Comparison of ENCODE assay signal across 22 mouse cellular contexts in the genomic region with DNA sequence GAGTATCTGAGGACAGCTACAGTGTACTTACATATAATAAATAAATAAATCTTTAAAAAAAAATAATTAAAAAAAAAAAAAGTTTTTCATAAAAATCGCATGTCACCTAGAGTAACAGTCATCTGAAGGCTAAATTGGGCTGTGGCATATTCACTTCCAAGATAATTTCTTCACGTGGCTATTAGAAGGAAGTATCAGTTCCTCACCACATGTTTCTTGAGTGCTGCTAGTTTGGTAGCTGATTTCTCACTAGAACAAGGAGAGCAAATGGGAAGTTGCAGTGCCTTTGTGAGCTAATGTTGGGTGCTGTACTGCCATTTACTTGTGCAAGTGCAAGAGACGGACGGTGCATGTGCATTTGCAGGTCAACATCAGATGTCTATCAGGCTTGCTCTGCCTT. TPM values are rescaled to one million over a fixed set of nuclear protein-coding genes. Genes with fewer than 3 reads are reported as not detected.
DNase-seq lines count a peak whose midpoint lies in the region; ATAC-seq and TF ChIP-seq lines count a peak whose summit lies in the region.
"Had no signal": no experiment of that assay in that cellular context is flagged by ENCODE, and none has a peak within 500 bp of the region (broad histone marks: within the 10 kb centered on the region; RNA-seq: fewer than 3 reads in every experiment).

No protein-coding gene starts in this region.

- TF ChIP-seq POLR2A in liver, adult 2 months (IDR thresholded peaks at IDR 0.05; ENCODE audit: extremely low read depth, insufficient read depth, low read length): no peak
- no peak for TF ChIP-seq POLR2A in kidney, adult 2 months (IDR thresholded peaks at IDR 0.05; ENCODE audit: low read depth, low read length)

- no peak overlapping the region for H3K4me3 ChIP-seq in liver, adult 2 months (ENCODE audit: insufficient read depth, low read depth, low read length)
- H3K4me3 ChIP-seq in liver, postnatal 0 days (ENCODE audit: low read depth, low read length): no peak overlapping the region
- no peak overlapping the region for H3K4me3 ChIP-seq in kidney, adult 2 months (ENCODE audit: insufficient read depth, low read depth, low read length)
- H3K4me3 ChIP-seq: embryonic facial prominence, embryonic 12.5 days; heart, adult 2 months; intestine, embryonic 15.5 days; left cerebral cortex, adult 2 months; lung, embryonic 15.5 days; myocyte had no signal

- DNase-seq in liver, adult 2 months (ENCODE audit: extremely low read depth, low read depth, low spot score): peak; percentile 33
- no peak for DNase-seq in liver
- DNase-seq in liver, postnatal 0 days: no peak
- DNase-seq in natural killer cell, adult 2 months (ENCODE audit: low spot score in 2 of 2): no peak
- no peak for DNase-seq in kidney, adult 2 months
- no peak for DNase-seq in ovary, postnatal 36 days (ENCODE audit: low spot score)
- DNase-seq: B cell, adult 2 months; cerebellum, adult 18-20 months; cerebellum, postnatal 36 days; heart, adult 2 months; heart, postnatal 10 days; right cerebral cortex, adult 18-20 months had no signal

- no peak overlapping the region for H3K4me2 ChIP-seq in liver, postnatal 0 days (ENCODE audit: low read depth, low read length)
- H3K4me2 ChIP-seq: embryonic facial prominence, embryonic 12.5 days; hindbrain, embryonic 14.5 days; intestine, embryonic 15.5 days; lung, embryonic 15.5 days; midbrain, embryonic 11.5 days had no signal

- TF ChIP-seq CTCF in liver, adult 2 months (IDR thresholded peaks at IDR 0.05; ENCODE audit: low read depth, low read length): no peak
- TF ChIP-seq CTCF in liver, postnatal 0 days (IDR thresholded peaks at IDR 0.05; ENCODE audit: low read depth): no peak
- no peak for TF ChIP-seq CTCF in kidney, adult 2 months (conservative IDR thresholded peaks at IDR 0.05; ENCODE audit: insufficient read depth, insufficient read length, low read depth, low read length)

- H3K9me3 ChIP-seq in liver, postnatal 0 days (ENCODE audit: low read length): no peaks in the 10 kb centered on the region
- H3K9me3 ChIP-seq: embryonic facial prominence, embryonic 12.5 days; intestine, embryonic 15.5 days; lung, embryonic 15.5 days had no signal

- peaks cover 4% of the 10 kb centered on the region; the same call in 1 of the 2 replicates for H3K79me2 ChIP-seq in liver, adult 2 months (ENCODE audit: control insufficient read depth, insufficient read depth, low read length)

- H3K36me3 ChIP-seq in liver, adult 2 months (ENCODE audit: control insufficient read depth, insufficient read depth, low read length): peaks cover 15% of the 10 kb centered on the region
- H3K36me3 ChIP-seq in liver, postnatal 0 days (replicated peaks; ENCODE audit: insufficient read depth, low read length): peaks cover 20% of the 10 kb centered on the region
- H3K36me3 ChIP-seq in kidney, adult 2 months (ENCODE audit: control insufficient read depth, insufficient read depth, low read length): no peaks in the 10 kb centered on the region; the same call in 1 of the 2 replicates

- 83% methylated on average over 4 of the region's 4 CpGs for WGBS in liver, adult 2 months
- 37% methylated on average over 4 of the region's 4 CpGs for WGBS in liver, postnatal 0 days (ENCODE audit: insufficient replicate concordance)
- WGBS in kidney, adult 2 months: 75% methylated on average over 4 of the region's 4 CpGs

- H3K9ac ChIP-seq in liver, adult 2 months (ENCODE audit: low read depth, low read length): no peak overlapping the region
- H3K9ac ChIP-seq in liver, postnatal 0 days (replicated peaks): no peak overlapping the region
- H3K9ac ChIP-seq: embryonic facial prominence, embryonic 12.5 days; hindbrain, embryonic 14.5 days; intestine, embryonic 15.5 days; lung, embryonic 15.5 days had no signal

- TF ChIP-seq EP300 in liver, postnatal 0 days (IDR thresholded peaks at IDR 0.05; ENCODE audit: low read depth): no peak

- H3K4me1 ChIP-seq in liver, adult 2 months (ENCODE audit: control insufficient read depth, insufficient read depth, low read length): peaks cover 6% of the 10 kb centered on the region; the same call in 1 of the 2 replicates
- H3K4me1 ChIP-seq in liver, postnatal 0 days (ENCODE audit: insufficient read depth): no peaks in the 10 kb centered on the region
- H3K4me1 ChIP-seq in kidney, adult 2 months (ENCODE audit: control insufficient read depth, insufficient read depth, low read length): peaks cover 3% of the 10 kb centered on the region; the same call in 1 of the 2 replicates
- H3K4me1 ChIP-seq: embryonic facial prominence, embryonic 12.5 days; intestine, embryonic 15.5 days; lung, embryonic 15.5 days had no signal

- H3K27ac ChIP-seq in liver, adult 2 months (replicated peaks; ENCODE audit: insufficient read depth, low read depth, low read length): no peak overlapping the region
- H3K27ac ChIP-seq in liver, postnatal 0 days (ENCODE audit: low read depth): no peak overlapping the region
- no peak overlapping the region for H3K27ac ChIP-seq in kidney, adult 2 months (ENCODE audit: insufficient read depth, low read depth, low read length)
- H3K27ac ChIP-seq: embryonic facial prominence, embryonic 12.5 days; heart, adult 2 months; hindbrain, embryonic 14.5 days; intestine, embryonic 15.5 days; left cerebral cortex, adult 2 months; lung, embryonic 15.5 days had no signal

- ATAC-seq in common myeloid progenitor, adult 5-6 weeks (replicated peaks; ENCODE audit: low read depth, poor library complexity, severe bottlenecking): peak; percentile 95
- ATAC-seq in liver, postnatal 0 days: peak; percentile 36
- peak; percentile 46; the same call in 1 of the 2 replicates for ATAC-seq in neutrophil, adult 5-6 weeks (ENCODE audit: extremely low read depth, insufficient number of reproducible peaks, low FRiP score, poor library complexity, severe bottlenecking)
- ATAC-seq: forebrain, embryonic 16.5 days; intestine, embryonic 15.5 days had no signal

- no peaks in the 10 kb centered on the region for H3K27me3 ChIP-seq in liver, adult 2 months (ENCODE audit: control insufficient read depth, insufficient read depth, low read length)
- H3K27me3 ChIP-seq in liver, postnatal 0 days (ENCODE audit: insufficient read depth, low read length): no peaks in the 10 kb centered on the region
- no peaks in the 10 kb centered on the region for H3K27me3 ChIP-seq in kidney, adult 2 months (replicated peaks; ENCODE audit: control insufficient read depth, insufficient read depth, low read length)
- H3K27me3 ChIP-seq: embryonic facial prominence, embryonic 12.5 days; intestine, embryonic 15.5 days; lung, embryonic 15.5 days had no signal

RNA-seq across cellular contexts. Expression of a gene that starts 21.6 kb away (rescaled TPM):
- 20.1 and 26.1 TPM in 2 replicates for total RNA-seq in liver, adult 2 months (2014; rRNA removed)
- 6.0 and 6.2 TPM in 2 replicates for polyA plus RNA-seq in liver, adult 2 months (2012; rRNA removed)
- total RNA-seq in common myeloid progenitor, adult 5-6 weeks (2017): 160 and 201 TPM in 2 replicates
- 30.1 and 30.5 TPM in 2 replicates for polyA plus RNA-seq in liver, postnatal 0 days (2015; fragmentation: Nextera tagmentation; extraction: Ambion mirVana)
- 121 and 127 TPM in 2 replicates for total RNA-seq in neutrophil, adult 5-6 weeks (2017)
- 7.0 and 9.2 TPM in 2 replicates for polyA plus RNA-seq in kidney, adult 2 months (2012; rRNA removed)

Comparison
In these comparisons a context has a peak if more than half of its experiments do, and no peak if none do; other contexts are left out.
1. ATAC-seq: peak in every context shown above with its lines; median percentile 95 in common myeloid progenitor, adult 5-6 weeks; 46 in neutrophil, adult 5-6 weeks; 36 in liver, postnatal 0 days.